Mouse (Mus musculus): ENCODE data around the gene Ncam1.

Ncam1 gene

DNA sequence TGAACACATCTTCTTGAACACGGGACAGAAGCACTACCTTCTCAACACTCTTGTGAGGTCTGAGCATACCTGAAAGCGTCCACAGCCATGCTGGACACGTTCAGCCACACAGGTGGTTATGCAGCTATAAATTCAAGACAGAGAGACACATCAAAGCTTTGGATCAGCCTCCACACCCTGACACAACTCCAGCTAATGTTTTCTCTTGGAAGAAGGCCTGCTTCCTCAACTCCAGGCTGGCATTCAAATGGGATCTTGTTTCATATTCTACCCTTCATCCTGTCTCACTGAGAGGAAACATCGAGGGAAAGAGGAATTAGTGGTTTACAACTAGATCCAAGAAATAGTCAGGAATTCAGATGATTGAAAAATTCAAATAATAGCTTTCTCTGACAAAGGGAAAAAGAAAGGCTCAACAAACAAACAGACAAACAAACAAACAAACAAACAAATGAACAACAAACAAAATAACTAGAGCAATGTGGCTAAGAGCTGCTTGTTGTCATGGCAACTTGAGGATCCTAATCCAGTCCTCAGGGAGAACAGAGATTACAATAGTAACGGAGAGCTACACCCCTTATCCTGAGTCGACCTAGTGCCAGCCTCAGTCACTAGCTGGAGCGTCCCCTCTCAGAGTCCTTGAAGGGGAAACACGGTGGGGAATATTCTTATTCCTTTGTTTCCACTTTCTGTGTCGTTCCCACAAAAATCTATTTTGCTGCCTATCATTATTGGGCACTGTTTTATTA, 175.6 kb downstream of the Ncam1 start:
- no peak for DNase-seq (ENCODE audit: extremely low read depth, low read depth)

- DNase-seq (ENCODE audit: extremely low read depth, low read depth), result no peak
Measured at GRCm38 (mm10) chr9:49621691-49622090, 177.0 kb downstream of the Ncam1 start.

- DNase-seq (ENCODE audit: extremely low read depth, low read depth), result no peak
Measured at GRCm38 (mm10) chr9:49618699-49619392, 179.9 kb downstream of the Ncam1 start.

DNA sequence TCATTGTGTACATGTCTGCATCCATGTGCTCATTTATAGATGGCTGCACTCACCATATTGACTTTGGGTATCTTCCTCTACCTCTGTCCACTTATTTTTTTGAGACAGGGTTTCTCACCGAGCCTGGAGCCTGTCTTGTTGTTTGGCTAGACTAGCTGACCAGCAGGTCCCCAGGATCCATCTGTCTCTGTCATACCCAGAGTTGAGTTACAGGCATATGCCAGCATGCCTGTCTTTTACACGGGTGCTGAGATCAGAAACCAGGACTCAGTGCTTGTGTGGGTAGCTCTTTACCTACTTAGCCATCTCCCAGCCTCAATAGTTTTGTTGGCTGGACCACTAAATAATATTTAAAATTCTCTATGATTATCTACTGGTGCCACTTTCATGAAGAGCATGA, 180.5 kb downstream of the Ncam1 start:
- no peak for DNase-seq (ENCODE audit: extremely low read depth, low read depth)

- no peak for DNase-seq (ENCODE audit: extremely low read depth, low read depth)
Measured at GRCm38 (mm10) chr9:49617216-49617615, 181.5 kb downstream of the Ncam1 start.

- no peak for DNase-seq (ENCODE audit: extremely low read depth, low read depth)
Measured at GRCm38 (mm10) chr9:49612387-49612786, 186.3 kb downstream of the Ncam1 start.

DNA sequence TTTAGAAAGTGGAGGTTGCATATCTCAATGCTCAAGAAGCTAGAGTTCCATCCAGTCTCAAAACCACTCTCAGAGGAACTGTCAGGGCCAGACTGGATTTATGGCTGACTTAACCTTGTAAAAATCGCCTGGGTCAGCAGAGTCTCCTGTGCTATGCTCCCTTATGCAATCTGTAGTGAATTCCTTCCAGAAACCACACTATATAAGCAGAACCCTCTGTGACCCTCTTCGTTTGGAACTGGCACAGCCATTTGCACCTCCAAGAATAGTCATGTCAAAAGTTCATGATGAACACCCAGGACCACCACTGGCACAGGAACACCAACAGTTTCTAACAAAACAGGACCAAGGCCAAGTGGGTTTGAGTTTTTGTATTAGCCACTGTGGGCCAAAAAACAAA, 190.5 kb downstream of the Ncam1 start:
- DNase-seq (ENCODE audit: extremely low read depth, low read depth), result no peak

DNA sequence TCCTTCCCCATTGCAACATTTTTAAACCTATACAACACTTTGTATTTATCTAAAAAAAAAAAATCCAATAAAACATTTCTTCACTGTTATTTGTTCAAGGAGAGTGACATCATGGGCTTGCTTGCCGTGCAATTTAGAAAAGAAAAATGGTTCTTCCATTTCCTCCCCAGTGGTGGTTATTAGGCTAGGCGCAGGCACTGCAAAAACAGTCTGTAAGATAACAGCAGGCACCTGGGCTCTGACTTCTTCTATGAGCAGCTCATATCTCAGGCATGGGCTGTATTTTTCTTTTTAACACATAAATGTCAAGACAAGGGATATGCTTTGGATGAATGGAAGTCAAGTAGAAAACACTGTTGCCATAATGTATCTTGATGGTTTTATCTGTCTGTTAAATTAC, 192.0 kb downstream of the Ncam1 start:
- no peak for DNase-seq (ENCODE audit: extremely low read depth, low read depth)

DNA sequence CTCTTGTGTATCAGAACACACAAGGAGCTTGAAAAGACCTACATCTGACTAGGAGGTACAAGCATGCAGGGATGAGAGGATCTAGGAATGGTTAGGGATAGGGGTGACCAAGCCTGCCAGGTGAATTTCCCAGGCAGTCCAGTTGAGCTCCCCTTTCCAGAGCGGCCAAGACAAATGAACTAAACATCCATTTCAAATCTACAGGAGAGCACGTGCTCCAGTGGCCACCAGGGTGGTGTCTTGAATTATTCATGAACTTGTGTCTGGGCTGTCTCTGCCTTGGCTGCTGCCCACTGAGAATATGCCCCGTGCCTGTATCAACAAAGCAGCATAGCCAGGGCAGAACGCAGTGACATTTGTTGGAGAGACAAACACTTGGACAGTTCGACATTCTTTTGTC, 192.4 kb downstream of the Ncam1 start:
- DNase-seq (ENCODE audit: extremely low read depth, low read depth), result no peak

DNA sequence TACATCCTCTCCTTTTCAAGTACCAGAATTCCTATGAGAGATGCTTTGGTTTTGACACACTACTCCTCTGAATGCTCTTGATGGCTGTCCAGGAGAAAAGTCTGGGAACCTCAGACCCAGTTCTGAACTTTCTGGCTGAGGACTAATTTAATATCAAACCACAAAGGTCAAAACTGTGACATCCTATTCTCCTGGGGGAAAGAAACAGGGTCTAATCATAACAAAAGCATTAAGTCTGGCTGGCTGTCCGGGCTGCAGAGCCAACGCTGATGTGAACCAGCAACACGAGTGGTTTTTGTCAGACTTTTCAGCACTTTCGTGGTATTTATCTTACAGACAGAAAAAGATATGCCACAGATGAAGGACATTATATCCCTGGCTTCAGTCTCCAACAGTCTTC, 192.9 kb downstream of the Ncam1 start:
- no peak for DNase-seq (ENCODE audit: extremely low read depth, low read depth)

DNA sequence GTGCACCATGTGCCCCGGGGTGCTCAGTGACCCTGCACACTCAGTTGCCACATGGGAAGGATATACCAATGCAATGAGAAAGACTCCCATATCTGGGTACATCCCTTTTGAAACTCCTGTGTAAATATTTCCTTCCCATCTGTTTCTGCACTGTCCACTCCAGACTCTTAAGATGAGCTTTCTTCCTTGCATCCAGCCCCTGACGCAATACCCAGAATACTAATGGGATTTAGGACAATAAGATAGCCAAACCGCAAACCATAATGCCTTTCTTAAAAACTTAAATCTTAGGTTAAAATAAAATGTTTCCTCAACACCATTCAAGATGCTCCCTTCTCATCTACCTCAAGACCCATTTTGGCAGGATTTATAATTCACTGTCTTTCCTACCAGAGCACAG, 193.4 kb downstream of the Ncam1 start:
- DNase-seq (ENCODE audit: extremely low read depth, low read depth), result no peak

GRCm38 (mm10) chr9:49601215-49601614, 197.5 kb downstream of the Ncam1 start:
- no peak for DNase-seq (ENCODE audit: extremely low read depth, low read depth)

GRCm38 (mm10) chr9:49595635-49596348, 202.9 kb downstream of the Ncam1 start:
- DNase-seq (ENCODE audit: extremely low read depth, low read depth), result no peak

DNA sequence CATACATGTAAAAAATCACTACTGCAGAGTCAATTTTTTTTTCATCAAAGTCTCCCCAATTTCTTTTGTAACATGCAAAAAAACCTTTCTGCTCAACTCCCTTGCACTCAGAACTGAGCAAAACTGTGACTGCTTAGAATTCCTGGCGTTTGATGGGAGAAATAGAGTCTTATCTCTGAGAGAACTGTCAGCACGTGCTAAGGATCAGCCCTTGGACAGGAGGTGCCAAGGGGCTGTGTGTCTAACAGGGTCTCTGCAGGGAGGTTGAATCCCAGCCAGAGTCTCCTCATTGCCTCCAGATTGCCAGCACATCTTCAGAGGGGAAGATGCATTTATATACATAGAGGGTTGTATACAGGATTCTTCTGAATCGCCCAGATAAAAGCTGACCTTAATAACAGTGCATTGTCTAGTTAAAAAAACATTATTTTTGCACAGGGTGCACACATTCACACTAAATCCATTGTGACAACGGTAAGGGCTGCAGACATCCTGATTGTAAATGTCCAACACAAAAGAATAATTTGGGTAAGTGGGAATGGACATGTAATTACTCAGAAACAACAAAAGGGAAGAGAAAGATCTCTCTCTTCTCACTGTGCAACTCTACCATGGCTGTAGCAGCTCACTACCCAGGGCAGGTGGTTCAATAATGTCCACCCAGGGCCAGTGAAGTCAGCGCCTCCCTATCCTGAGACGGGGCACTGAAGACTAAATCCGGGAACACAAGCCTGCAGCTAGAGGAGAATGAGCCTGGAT, 203.7 kb downstream of the Ncam1 start:
- DNase-seq (ENCODE audit: extremely low read depth, low read depth), result no peak

DNA sequence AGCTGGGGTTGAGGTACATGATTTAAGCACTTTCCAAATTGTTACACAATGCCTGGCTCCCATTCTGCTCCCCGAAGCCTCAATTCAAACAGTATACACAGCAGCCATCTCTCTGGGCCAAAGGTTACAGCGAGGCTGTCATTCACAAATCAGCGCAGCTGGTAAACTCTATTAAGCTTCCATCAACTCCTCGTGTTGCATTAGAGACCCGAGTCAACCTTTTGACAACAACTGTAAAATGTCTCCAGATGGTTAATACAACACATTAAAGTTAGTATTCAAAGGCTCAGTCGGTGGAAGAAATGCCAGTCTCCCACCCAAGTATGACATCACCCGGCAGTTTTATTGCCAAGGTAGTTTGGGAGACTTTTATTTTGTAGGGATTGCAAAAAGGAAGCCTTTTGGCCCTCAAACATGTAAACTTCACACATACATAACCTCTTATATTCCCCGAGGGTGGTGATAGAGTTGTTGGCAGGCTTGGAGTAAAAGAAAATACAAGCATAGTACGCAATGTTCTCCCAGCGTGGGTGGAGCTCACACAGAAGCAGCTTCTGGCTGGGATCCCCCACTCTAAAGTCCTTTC, 204.7 kb downstream of the Ncam1 start:
- no peak for DNase-seq (ENCODE audit: extremely low read depth, low read depth)

- no peak for DNase-seq (ENCODE audit: extremely low read depth, low read depth)
Measured at GRCm38 (mm10) chr9:49592006-49592405, 206.7 kb downstream of the Ncam1 start.

GRCm38 (mm10) chr9:49590261-49590660, 208.5 kb downstream of the Ncam1 start:
- DNase-seq (ENCODE audit: extremely low read depth, low read depth), result no peak

DNA sequence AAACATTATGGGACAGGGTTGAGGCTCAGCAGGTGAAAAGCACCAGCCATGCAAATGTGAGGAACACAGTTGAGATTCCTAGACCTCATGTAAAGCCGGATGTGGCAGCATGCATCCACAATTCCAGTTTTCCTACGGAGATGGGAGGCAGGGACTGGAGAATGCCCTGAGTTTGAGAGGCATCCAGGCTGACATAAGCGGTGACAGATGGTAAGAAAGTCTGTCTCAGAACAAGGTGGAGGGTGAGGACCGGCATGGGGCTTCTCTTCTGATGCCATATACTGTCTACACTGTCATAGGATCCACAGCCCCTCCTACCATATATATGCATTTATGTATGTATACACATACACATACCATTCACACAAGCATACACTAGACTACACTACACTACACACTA, 221.6 kb downstream of the Ncam1 start:
- DNase-seq (ENCODE audit: extremely low read depth, low read depth), result no peak

DNA sequence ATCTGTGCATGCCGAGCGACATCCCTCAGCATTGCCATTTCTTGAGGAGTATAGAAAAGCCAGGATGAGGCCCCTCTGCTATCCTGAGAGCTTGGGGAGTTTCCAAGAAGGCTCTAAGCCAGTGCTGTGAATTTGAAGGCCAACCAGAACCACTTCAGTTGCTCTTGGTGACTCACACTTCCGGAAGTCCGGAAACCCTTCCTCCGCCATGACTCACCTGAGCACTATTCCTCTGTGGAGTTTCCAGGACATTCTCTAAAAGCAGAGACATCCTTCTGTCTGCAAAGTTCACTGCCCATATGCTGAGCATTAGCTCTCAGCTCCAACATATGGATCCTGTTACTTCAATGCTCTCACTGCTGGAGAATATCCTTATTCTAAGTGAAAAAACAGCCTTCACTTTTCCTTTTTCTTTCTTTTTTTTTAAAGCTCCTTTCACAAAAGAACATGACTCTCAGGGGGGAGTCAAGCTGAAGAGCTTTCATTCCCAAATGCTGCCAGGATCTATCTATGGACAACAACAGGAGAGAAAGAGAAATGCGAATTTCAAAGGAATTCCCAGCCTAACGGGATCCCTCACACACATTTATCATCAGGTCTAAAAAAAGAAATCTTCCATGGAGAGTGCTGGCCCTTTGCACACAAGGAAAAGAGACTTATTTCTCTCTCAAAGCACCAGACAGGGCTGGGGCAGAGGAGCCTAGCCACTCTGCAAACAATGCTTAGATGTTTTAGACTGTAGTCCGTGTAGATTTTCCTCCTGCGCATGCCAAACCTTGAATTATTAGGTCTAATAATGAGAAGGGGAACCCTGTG, 226.8 kb downstream of the Ncam1 start:
- DNase-seq (ENCODE audit: extremely low read depth, low read depth), result no peak
